In genomic region chr5:140414647-140415046, GRCm38 (mm10) we compare ENCODE assay signal across 21 mouse cellular contexts. TPM values are rescaled to one million over a fixed set of nuclear protein-coding genes. Genes with fewer than 3 reads are reported as not detected.
DNase-seq lines count a peak whose midpoint lies in the region; TF ChIP-seq lines count a peak whose summit lies in the region.
"Had no signal": no experiment of that assay in that cellular context is flagged by ENCODE, and none has a peak within 500 bp of the region (broad histone marks: within the 10 kb centered on the region; RNA-seq: fewer than 3 reads in every experiment).

No protein-coding gene starts in this region.

- H3K27ac ChIP-seq in macrophage = peak overlapping the region; percentile 92
- no peak overlapping the region for H3K27ac ChIP-seq in kidney, adult 2 months (ENCODE audit: insufficient read depth, low read depth, low read length)
- H3K27ac ChIP-seq: embryonic facial prominence, embryonic 13.5 days; forebrain, embryonic 12.5 days; hindbrain, embryonic 15.5 days had no signal

- DNase-seq in lung, postnatal 10 days = peak; percentile 59
- no peak for DNase-seq in lung, adult 18-20 months
- peak; percentile 48 for DNase-seq in A20 (ENCODE audit: low read depth, low spot score)
- peak; percentile 22 for DNase-seq in MN1 (ENCODE audit: low spot score)
- DNase-seq in kidney, adult 2 months = no peak
- DNase-seq in left cerebral cortex, postnatal 36 days (ENCODE audit: low spot score in 2 of 2) = no peak
- DNase-seq: adrenal gland, postnatal 10 days; cerebellum, adult 11-12 months; cerebellum, adult 9-11 months; cerebellum, postnatal 36 days; gastrocnemius, postnatal 10 days had no signal

- H3K36me3 ChIP-seq in macrophage (ENCODE audit: inconsistent target) = no peaks in the 10 kb centered on the region
- no peaks in the 10 kb centered on the region for H3K36me3 ChIP-seq in kidney, adult 2 months (ENCODE audit: control insufficient read depth, insufficient read depth, low read length)
- H3K36me3 ChIP-seq: embryonic facial prominence, embryonic 13.5 days; forebrain, embryonic 12.5 days; heart, embryonic 12.5 days; hindbrain, embryonic 15.5 days had no signal

- no peak overlapping the region for H3K4me3 ChIP-seq in macrophage (ENCODE audit: inconsistent target)
- H3K4me3 ChIP-seq in kidney, adult 2 months (ENCODE audit: insufficient read depth, low read depth, low read length) = no peak overlapping the region
- H3K4me3 ChIP-seq: embryonic facial prominence, embryonic 13.5 days; forebrain, embryonic 12.5 days; heart, embryonic 12.5 days; hindbrain, embryonic 15.5 days had no signal

- 75% methylated on average over 4 of the region's 4 CpGs for WGBS in macrophage (ENCODE audit: missing documents)
- WGBS in kidney, adult 2 months = 53% methylated on average over 4 of the region's 4 CpGs

- H3K4me1 ChIP-seq in kidney, adult 2 months (ENCODE audit: control insufficient read depth, insufficient read depth, low read length) = peaks cover 3% of the 10 kb centered on the region; the same call in 1 of the 2 replicates
- H3K4me1 ChIP-seq: embryonic facial prominence, embryonic 13.5 days; heart, embryonic 12.5 days had no signal

- TF ChIP-seq CTCF in kidney, adult 2 months (conservative IDR thresholded peaks at IDR 0.05; ENCODE audit: insufficient read depth, insufficient read length, low read depth, low read length) = no peak

- no peaks in the 10 kb centered on the region for H3K27me3 ChIP-seq in kidney, adult 2 months (replicated peaks; ENCODE audit: control insufficient read depth, insufficient read depth, low read length)
- H3K27me3 ChIP-seq: embryonic facial prominence, embryonic 13.5 days; forebrain, embryonic 12.5 days; heart, embryonic 12.5 days; hindbrain, embryonic 15.5 days had no signal

- TF ChIP-seq POLR2A in kidney, adult 2 months (IDR thresholded peaks at IDR 0.05; ENCODE audit: low read depth, low read length) = no peak

- peaks cover 2% of the 10 kb centered on the region for H3K79me2 ChIP-seq in macrophage (ENCODE audit: inconsistent target)

- intact Hi-C loops in left cerebral cortex, postnatal 36 days (cut with DNase I) = loop anchor here (5.0 to 10.0 kb wide), 4 partner anchors 77 to 577 kb away; partner anchors contain the start of genes Chst12, Mad1l1 and Nudt1

RNA-seq across cellular contexts. Expression of gene Eif3b, which starts 4.5 kb away (rescaled TPM):
- total RNA-seq in macrophage (2018; cell fraction: chromatin; rRNA removed) = 100 to 1,000 TPM in 16 of 26 experiments, 10 to 100 TPM in 10; 32.3 to 211 (median 116) TPM
- 100 to 1,000 TPM; 111 to 193 (median 155) TPM for total RNA-seq in macrophage (2018; cell fraction: cytosol; rRNA removed)
- total RNA-seq in macrophage (2018; cell fraction: nucleus; rRNA removed) = 100 to 1,000 TPM in 13 of 26 experiments, 10 to 100 TPM in 13; 51.1 to 167 (median 99.4) TPM
- 108 to 268 TPM (median 204 TPM) in 3 replicates for polyA plus RNA-seq in macrophage (2018)
- 73.5 and 76.0 TPM in 2 replicates for polyA plus RNA-seq in kidney, adult 2 months (2012; rRNA removed)
- 10 to 100 TPM; 86.7 to 90.1 TPM for total RNA-seq in left cerebral cortex, postnatal 36 days (2021)

RNA-seq across cellular contexts. Expression of gene Snx8, which starts 25.6 kb away (rescaled TPM):
- 100 to 1,000 TPM; 134 to 541 (median 284) TPM for total RNA-seq in macrophage (2018; cell fraction: chromatin; rRNA removed)
- total RNA-seq in macrophage (2018; cell fraction: cytosol; rRNA removed) = 100 to 1,000 TPM in 21 of 26 experiments, 10 to 100 TPM in 5; 75.9 to 180 (median 115) TPM
- 100 to 1,000 TPM in 25 of 26 experiments, 10 to 100 TPM in 1; 96.7 to 394 (median 191) TPM for total RNA-seq in macrophage (2018; cell fraction: nucleus; rRNA removed)
- polyA plus RNA-seq in macrophage (2018) = 71.9 to 180 TPM (median 142 TPM) in 3 replicates
- 77.5 and 79.7 TPM in 2 replicates for polyA plus RNA-seq in kidney, adult 2 months (2012; rRNA removed)
- 10 to 100 TPM; 12.1 to 15.1 TPM for total RNA-seq in left cerebral cortex, postnatal 36 days (2021)

RNA-seq across cellular contexts. Expression of gene Gm4869, which starts 30.8 kb away (rescaled TPM):
- under 1 TPM in 1 of 26 experiments, not detected in 25; 0.29 TPM for total RNA-seq in macrophage (2018; cell fraction: chromatin; rRNA removed)
- total RNA-seq in macrophage (2018; cell fraction: cytosol; rRNA removed) = not detected
- not detected for total RNA-seq in macrophage (2018; cell fraction: nucleus; rRNA removed)
- not detected in 3 replicates for polyA plus RNA-seq in macrophage (2018)
- 0.03 TPM in 1 of 2 replicates, not detected in the other for polyA plus RNA-seq in kidney, adult 2 months (2012; rRNA removed)
- not detected for total RNA-seq in left cerebral cortex, postnatal 36 days (2021)
- total RNA-seq: gastrocnemius, postnatal 10 days; heart, adult 8-10 months; heart, postnatal 25 days had no signal
- polyA plus RNA-seq: embryonic facial prominence, embryonic 13.5 days; forebrain, embryonic 12.5 days; forebrain, embryonic 16.5 days; gonadal fat pad, adult 2 months; heart, embryonic 12.5 days; heart, embryonic 16.5 days; hindbrain, embryonic 15.5 days had no signal

Comparison
In these comparisons a context has a peak if more than half of its experiments do, and no peak if none do; other contexts are left out.
1. DNase-seq: peak in lung, postnatal 10 days (single experiment), A20 (single experiment) and MN1 (single experiment); none in lung, adult 18-20 months (0 of 2), kidney, adult 2 months (single experiment) and left cerebral cortex, postnatal 36 days (0 of 2).